ENCODE assay signal across 9 mouse cellular contexts in the genomic region with DNA sequence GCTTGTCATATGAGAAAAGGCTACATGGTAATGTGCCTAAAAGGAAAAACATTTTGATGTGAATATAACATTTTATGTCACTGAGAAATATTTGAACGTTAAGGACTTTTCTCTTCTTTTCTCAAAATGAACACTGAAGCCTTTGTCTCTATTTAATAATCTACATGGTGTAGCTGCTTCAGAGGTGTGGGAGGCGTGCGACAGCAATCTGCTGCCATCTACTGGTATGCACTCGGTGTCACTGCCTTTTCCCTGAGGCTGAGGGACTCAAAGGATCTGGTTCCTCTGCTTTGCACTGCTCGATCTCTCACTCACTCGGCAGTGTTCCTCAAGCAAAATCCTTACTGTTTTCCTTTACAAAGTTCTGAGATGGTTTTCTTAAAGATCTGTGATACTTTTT. TPM values are rescaled to one million over a fixed set of nuclear protein-coding genes. Genes with fewer than 3 reads are reported as not detected.
DNase-seq lines count a peak whose midpoint lies in the region; ATAC-seq lines count a peak whose summit lies in the region.
"Had no signal": no experiment of that assay in that cellular context is flagged by ENCODE, and none has a peak within 500 bp of the region (broad histone marks: within the 10 kb centered on the region; RNA-seq: fewer than 3 reads in every experiment).

No protein-coding gene starts in this region.

- H3K4me1 ChIP-seq in forebrain, embryonic 16.5 days (replicated peaks; ENCODE audit: control insufficient read depth, insufficient read depth, low read length) = peaks cover 31% of the 10 kb centered on the region
- H3K4me1 ChIP-seq in lung, embryonic 15.5 days = no peaks in the 10 kb centered on the region

- WGBS in forebrain, embryonic 16.5 days = 1% methylated on average over 6 of the region's 6 CpGs
- under 1% methylated on average over 6 of the region's 6 CpGs for WGBS in lung, embryonic 15.5 days

- H3K36me3 ChIP-seq in forebrain, embryonic 16.5 days (ENCODE audit: control insufficient read depth, insufficient read depth) = no peaks in the 10 kb centered on the region
- H3K36me3 ChIP-seq in lung, embryonic 15.5 days = no peaks in the 10 kb centered on the region

- intact Hi-C loops in heart, postnatal 36 days (cut with DNase I) = loop anchor here (1.0 to 10.0 kb wide), 5 partner anchors 367 to 811 kb away; partner anchors contain the start of gene Gm10837

- no peak overlapping the region for H3K9ac ChIP-seq in forebrain, embryonic 16.5 days (replicated peaks; ENCODE audit: low read depth, low read length)
- no peak overlapping the region for H3K9ac ChIP-seq in lung, embryonic 15.5 days

- H3K27me3 ChIP-seq in forebrain, embryonic 16.5 days (replicated peaks; ENCODE audit: control insufficient read depth, insufficient read depth, low read length) = peaks cover 17% of the 10 kb centered on the region
- H3K27me3 ChIP-seq in lung, embryonic 15.5 days = no peaks in the 10 kb centered on the region

- H3K4me3 ChIP-seq in forebrain, embryonic 16.5 days (replicated peaks; ENCODE audit: low read length) = no peak overlapping the region
- no peak overlapping the region for H3K4me3 ChIP-seq in lung, embryonic 15.5 days
- H3K4me3 ChIP-seq: myocyte had no signal

- DNase-seq in MEL-GATA-1-ER (ENCODE audit: extremely low read depth, low read depth) = peak; percentile 41
- peak; percentile 92 for DNase-seq in cerebellum, adult 11-12 months
- DNase-seq in heart, postnatal 36 days = peak; percentile 66 to 69
- peak; percentile 81 to 93 for DNase-seq in layer of hippocampus, adult 18-20 months (ENCODE audit: low spot score in 2 of 2)
- DNase-seq in ovary, postnatal 14 days (ENCODE audit: low spot score) = peak; percentile 67
- peak; percentile 72 for DNase-seq in thymus, postnatal 0 days (ENCODE audit: low spot score)

- ATAC-seq in forebrain, embryonic 16.5 days = peak; percentile 94
- peak; percentile 90 for ATAC-seq in lung, embryonic 15.5 days (ENCODE audit: borderline replicate concordance, extremely low read depth, low FRiP score, low TSS enrichment)

- no peak overlapping the region for H3K27ac ChIP-seq in forebrain, embryonic 16.5 days (ENCODE audit: low read length)
- H3K27ac ChIP-seq in lung, embryonic 15.5 days = no peak overlapping the region

- no peaks in the 10 kb centered on the region for H3K9me3 ChIP-seq in forebrain, embryonic 16.5 days (ENCODE audit: control insufficient read depth, low read length)
- H3K9me3 ChIP-seq in lung, embryonic 15.5 days = no peaks in the 10 kb centered on the region

- H3K4me2 ChIP-seq in forebrain, embryonic 16.5 days (ENCODE audit: low read length) = no peak overlapping the region
- H3K4me2 ChIP-seq in lung, embryonic 15.5 days = no peak overlapping the region

RNA-seq across cellular contexts. Expression of gene Ggact, which starts 37.4 kb away (rescaled TPM):
- 6.2 and 6.5 TPM in 2 replicates for polyA plus RNA-seq in forebrain, embryonic 16.5 days (2015; fragmentation: Nextera tagmentation; extraction: Ambion mirVana)
- total RNA-seq in heart, postnatal 36 days (2021) = 10 to 100 TPM; 23.2 to 25.1 TPM
- 10 to 100 TPM; 39.1 to 40.5 TPM for total RNA-seq in layer of hippocampus, adult 18-20 months (2021)
- polyA plus RNA-seq in lung, embryonic 15.5 days (2015; fragmentation: Nextera tagmentation; extraction: Ambion mirVana) = 14.1 and 14.7 TPM in 2 replicates
- polyA plus RNA-seq in thymus, postnatal 0 days (2015; fragmentation: Nextera tagmentation; extraction: Ambion mirVana) = 24.9 and 25.0 TPM in 2 replicates

Comparison
In these comparisons a context has a peak if more than half of its experiments do, and no peak if none do; other contexts are left out.
1. DNase-seq: peak in every context shown above with its lines; median percentile 92 in cerebellum, adult 11-12 months; 87 in layer of hippocampus, adult 18-20 months; 72 in thymus, postnatal 0 days; 68 in heart, postnatal 36 days; 67 in ovary, postnatal 14 days; 41 in MEL-GATA-1-ER.